Mouse (Mus musculus): ENCODE results near the gene Magi2.

The Magi2 gene

GRCm38 (mm10) chr5:20373586-20373985, 1146.8 kb downstream of the Magi2 start:
- DNase-seq (ENCODE audit: low spot score): no peak

GRCm38 (mm10) chr5:20378071-20378800, 1151.4 kb downstream of the Magi2 start:
- DNase-seq (ENCODE audit: low spot score): no peak

- no peak for DNase-seq (ENCODE audit: low spot score)
Measured at GRCm38 (mm10) chr5:20404533-20404932, 1177.7 kb downstream of the Magi2 start.

GRCm38 (mm10) chr5:20406626-20407025, 1179.8 kb downstream of the Magi2 start:
- no peak for DNase-seq (ENCODE audit: low spot score)

- DNase-seq (ENCODE audit: low spot score): no peak
Measured at GRCm38 (mm10) chr5:20415320-20415719, 1188.5 kb downstream of the Magi2 start.

GRCm38 (mm10) chr5:20417348-20417747, 1190.5 kb downstream of the Magi2 start:
- DNase-seq (ENCODE audit: low spot score): no peak

GRCm38 (mm10) chr5:20432148-20432813, 1205.4 kb downstream of the Magi2 start:
- no peak for DNase-seq (ENCODE audit: low spot score)

GRCm38 (mm10) chr5:20446471-20447174, 1219.8 kb downstream of the Magi2 start:
- DNase-seq (ENCODE audit: low spot score): no peak

- no peak for DNase-seq (ENCODE audit: low spot score)
Measured at GRCm38 (mm10) chr5:20456106-20456505, 1229.3 kb downstream of the Magi2 start.

GRCm38 (mm10) chr5:20457742-20458510, 1231.1 kb downstream of the Magi2 start:
- no peak for DNase-seq (ENCODE audit: low spot score)

GRCm38 (mm10) chr5:20461709-20462108, 1234.9 kb downstream of the Magi2 start:
- DNase-seq (ENCODE audit: low spot score): no peak

GRCm38 (mm10) chr5:20462376-20462775, 1235.5 kb downstream of the Magi2 start:
- no peak for DNase-seq (ENCODE audit: low spot score)

GRCm38 (mm10) chr5:20469721-20470120, 1242.9 kb downstream of the Magi2 start:
- no peak for DNase-seq (ENCODE audit: low spot score)

GRCm38 (mm10) chr5:20470466-20470865, 1243.6 kb downstream of the Magi2 start:
- peak; percentile 12 for DNase-seq (ENCODE audit: low spot score)

GRCm38 (mm10) chr5:20484505-20484904, 1257.7 kb downstream of the Magi2 start:
- no peak for DNase-seq (ENCODE audit: low spot score)

GRCm38 (mm10) chr5:20491911-20492310, 1265.1 kb downstream of the Magi2 start:
- no peak for DNase-seq (ENCODE audit: low spot score)

- no peak for DNase-seq (ENCODE audit: low spot score)
Measured at GRCm38 (mm10) chr5:20492679-20493078, 1265.8 kb downstream of the Magi2 start.

GRCm38 (mm10) chr5:20494010-20494409, 1267.2 kb downstream of the Magi2 start:
- DNase-seq (ENCODE audit: low spot score): no peak

- DNase-seq (ENCODE audit: low spot score): no peak
Measured at GRCm38 (mm10) chr5:20496924-20497323, 1270.1 kb downstream of the Magi2 start.

- no peak for DNase-seq (ENCODE audit: low spot score)
Measured at GRCm38 (mm10) chr5:20499031-20499600, 1272.3 kb downstream of the Magi2 start.

GRCm38 (mm10) chr5:20508609-20509008, 1281.8 kb downstream of the Magi2 start:
- peak; percentile 6 for DNase-seq (ENCODE audit: low spot score)

- DNase-seq (ENCODE audit: low spot score): no peak
Measured at GRCm38 (mm10) chr5:20509606-20510005, 1282.8 kb downstream of the Magi2 start.
